Mouse (Mus musculus) 416B (cell line): ENCODE results near the gene Zfp971.
"Not testable (repeated sequence)": the region's sequence is repeated elsewhere in the genome, so short reads cannot be mapped to it uniquely, and the experiment has no call there.

Experiments used
- DNase-seq: peaks from one replicate; pipeline ENCODE4 v3.0.0; 2011; ENCODE audit warnings: low read depth

The Zfp971 gene

DNA sequence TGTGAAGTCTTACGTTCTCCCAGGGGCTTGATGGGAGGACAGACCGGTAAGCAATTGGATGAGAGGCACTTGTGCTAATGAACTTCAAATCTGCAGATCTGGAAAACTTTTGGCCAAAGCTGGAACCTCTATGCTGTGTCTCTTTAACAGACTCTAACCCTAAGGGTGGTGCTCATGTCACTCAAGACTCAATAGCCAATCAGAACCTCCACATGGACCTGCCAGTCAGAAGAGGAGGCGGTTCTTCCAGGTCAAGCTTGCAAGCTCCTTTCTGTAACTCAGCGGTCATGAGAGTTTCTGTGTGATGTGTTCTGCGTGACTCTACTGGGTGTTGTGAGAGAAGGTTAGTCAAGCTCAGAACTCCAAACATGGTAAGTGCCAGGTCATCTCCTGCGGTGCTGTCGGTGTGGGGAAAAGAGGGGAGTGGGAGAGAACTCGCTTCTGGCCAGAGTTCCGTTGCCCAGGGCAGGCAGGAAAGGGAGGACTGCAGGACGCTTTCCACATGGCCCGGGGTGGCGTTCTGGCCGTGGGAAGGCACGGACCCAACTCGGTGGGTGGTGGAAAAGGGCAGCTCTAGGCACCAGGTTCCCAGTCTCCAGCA is at the start of gene Zfp971:
TSS of gene Zfp971 (plus strand) at position 274 of the 601 bp plus-strand sequence.
- peak; percentile 60 for DNase-seq

DNA sequence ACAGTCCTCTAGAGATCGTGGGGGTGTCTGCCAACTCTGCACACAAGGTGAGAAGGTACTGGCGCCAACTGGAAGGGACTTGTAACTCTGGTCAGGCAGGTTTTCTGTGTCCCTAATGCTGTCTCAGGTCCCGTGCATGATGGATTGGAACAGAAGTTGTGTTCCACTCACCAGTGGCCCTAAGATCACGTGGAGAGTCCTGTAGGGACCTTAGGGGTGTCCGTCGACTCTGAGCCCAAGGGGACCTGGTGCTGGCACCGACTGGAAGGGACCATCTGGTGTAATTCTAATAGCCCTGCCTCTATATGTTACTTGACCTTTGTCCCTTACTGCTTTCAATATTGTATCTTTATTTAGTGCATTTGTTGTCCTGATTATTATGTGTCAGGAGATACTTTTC is 48.3 kb upstream of the Zfp971 start:
- not testable (repeated sequence) for DNase-seq

DNA sequence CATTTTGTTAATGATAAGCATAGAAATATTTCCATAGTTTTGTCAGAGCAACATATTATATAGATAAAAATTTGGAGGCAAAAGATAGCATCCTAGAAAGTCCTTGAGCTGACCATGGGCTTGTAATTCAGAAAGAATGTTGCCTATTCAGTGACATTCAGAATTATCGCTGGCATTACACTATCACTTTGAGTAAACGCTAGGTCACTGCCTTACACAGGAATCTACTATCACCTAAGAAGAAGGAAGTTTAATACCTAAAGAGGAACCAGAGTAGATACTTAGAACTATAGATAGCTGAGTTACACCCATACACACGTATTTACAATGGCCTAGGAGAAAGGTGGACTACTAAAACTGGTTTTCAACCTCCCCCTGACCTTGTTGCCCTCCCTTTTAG is 3.6 kb upstream of the Zfp971 start:
- not testable (repeated sequence) for DNase-seq

DNA sequence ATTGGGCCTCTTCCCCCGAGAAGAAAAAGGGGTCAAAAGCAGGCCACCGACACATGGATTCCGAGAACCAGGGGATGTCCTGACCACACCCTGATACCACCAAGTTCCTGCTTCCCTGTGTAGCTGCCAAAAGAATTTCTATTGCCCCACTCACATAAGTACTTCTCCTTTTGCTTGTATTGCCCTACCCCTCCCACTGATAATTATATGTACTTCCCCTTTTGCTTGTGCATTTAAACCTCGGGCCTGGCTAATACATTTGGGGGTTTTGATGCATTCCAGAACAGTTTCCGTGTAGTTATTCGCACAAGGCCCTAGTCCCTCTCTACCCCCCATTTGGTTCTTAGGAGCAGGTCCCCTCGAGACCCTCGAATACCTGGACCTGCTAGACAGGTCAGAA is 2.3 kb upstream of the Zfp971 start:
- peak; percentile 96 for DNase-seq

DNA sequence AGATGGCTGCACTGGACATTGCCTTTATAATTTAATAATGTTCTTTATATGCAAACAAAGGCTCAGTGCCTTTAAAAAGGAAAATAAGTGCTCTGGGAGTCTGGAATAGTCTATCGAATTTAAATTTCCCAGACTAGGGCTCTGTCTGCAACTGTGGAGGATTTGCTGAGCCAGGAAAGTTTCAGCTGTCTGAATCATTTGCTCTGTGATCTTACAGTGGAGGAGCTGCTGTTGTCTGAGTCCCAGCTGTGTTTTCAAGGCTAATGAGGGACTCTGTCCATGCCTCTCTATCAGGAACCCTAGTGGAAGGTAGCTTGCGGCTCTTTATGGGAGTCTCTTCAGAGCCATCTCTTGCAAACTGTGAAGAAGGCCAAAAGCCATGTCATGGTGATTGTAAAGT is 777 bp downstream of the Zfp971 start:
- not testable (repeated sequence) for DNase-seq

DNA sequence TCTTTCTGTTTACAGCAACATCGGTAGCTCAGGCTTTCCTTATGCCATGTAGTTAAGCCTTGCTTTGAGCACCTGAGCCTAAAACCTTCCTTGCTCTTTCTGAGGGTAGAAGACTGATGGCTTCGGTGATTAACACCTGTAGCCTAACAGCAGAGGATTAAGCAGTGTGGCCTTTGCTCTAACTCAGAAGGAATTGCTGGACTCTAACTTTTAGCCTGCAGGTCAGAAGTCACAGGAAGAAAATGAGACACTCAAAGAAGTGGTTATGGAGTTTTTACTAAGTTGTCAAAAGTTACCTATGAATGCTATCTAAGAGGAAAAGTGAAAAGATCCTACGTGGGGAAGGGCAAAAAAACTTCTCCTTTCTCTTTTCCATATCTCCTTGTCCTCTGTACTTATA is 4.5 kb downstream of the Zfp971 start:
- not testable (repeated sequence) for DNase-seq

DNA sequence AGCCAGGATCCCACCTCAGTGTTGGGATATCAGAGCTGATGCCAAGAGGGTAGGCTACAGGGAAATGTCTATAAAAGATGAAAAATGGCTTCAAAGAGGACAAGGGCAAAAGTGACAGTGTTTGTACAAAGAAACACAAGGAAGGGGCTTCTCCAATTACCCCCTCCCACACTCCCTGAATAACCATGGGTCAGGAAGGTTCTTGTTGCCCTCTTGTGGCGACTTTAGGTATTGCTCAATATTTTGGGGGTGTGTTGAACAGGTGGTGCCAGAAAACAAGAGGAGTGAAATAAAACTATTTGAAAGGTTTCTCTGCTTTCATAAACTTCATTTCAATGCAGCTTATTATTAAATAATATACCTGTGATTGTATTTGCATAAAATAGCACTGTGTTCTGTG is 35.1 kb downstream of the Zfp971 start:
- DNase-seq: peak; percentile 52

DNA sequence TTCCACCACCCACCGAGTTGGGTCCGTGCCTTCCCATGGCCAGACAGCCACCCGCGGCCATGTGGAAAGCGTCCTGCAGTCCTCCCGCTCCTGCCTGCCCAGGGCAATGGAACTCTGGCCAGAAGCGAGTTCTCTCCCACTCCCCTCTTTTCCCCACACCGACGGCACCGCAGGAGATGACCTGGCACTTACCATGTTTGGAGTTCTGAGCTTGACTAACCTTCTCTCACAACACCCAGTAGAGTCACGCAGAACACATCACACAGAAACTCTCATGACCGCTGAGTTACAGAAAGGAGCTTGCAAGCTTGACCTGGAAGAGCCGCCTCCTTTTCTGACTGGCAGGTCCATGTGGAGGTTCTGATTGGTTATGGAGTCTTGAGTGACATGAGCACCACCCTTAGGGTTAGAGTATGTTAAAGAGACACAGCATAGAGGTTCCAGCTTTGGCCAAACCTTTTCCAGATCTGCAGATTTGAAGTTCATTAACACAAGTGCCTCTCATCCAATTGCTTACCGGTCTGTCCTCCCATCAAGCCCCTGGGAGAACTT is 55.2 kb downstream of the Zfp971 start, which contains the start of gene Zfp931:
TSS of gene Zfp931 (minus strand) at position 311 of the 552 bp plus-strand sequence.
- DNase-seq: not testable (repeated sequence)
